Mouse (Mus musculus): ENCODE measurements at regions not wholly inside any gene's neighbourhood (a gene's known extent, or its start where the extent isn't known, plus 50 kb on each side); places are given as distances from the start of the nearest gene placed in this dataset.

GRCm38 (mm10) chr3:115799981-115800380 is 85.1 kb upstream of the S1pr1 start:
- no peak for TF ChIP-seq CTCF (IDR thresholded peaks at IDR 0.05; ENCODE audit: control insufficient read depth, insufficient read depth, insufficient read length)
- TF ChIP-seq MAX (IDR thresholded peaks at IDR 0.05), result no peak
